Mouse (Mus musculus) midbrain, postnatal 0 days (tissue): ENCODE results near the gene Kprp. TPM values are rescaled to one million over a fixed set of nuclear protein-coding genes. Genes with fewer than 3 reads are reported as not detected.
"Not testable (repeated sequence)": the region's sequence is repeated elsewhere in the genome, so short reads cannot be mapped to it uniquely, and the experiment has no call there.

Experiments
- ATAC-seq: fragments of 200-750 bp; cut with Nextera tagmentation; 2 replicates; pipeline ENCODE4 v1.8.0; 2017; ENCODE audit warnings: moderate number of reproducible peaks, mild to moderate bottlenecking, moderate TSS enrichment, moderate library complexity; ENCODE audit not compliant: low FRiP score
- DNase-seq: peaks from one replicate; pipeline ENCODE4 v3.0.0-alpha.2; 2015; ENCODE audit warnings: low spot score
- H3K27ac ChIP-seq: fragments of 300-500 bp; sonication (generic); 2 replicates; pipeline ENCODE4 v1.5.1; 2014; ENCODE audit warnings: low read depth, mild to moderate bottlenecking, low read length, mixed read lengths
- H3K27me3 ChIP-seq: fragments of 300-500 bp; sonication (generic); 2 replicates; pipeline ENCODE4 v1.6.1; 2014; ENCODE audit warnings: low read length, control low read depth, mixed read lengths; ENCODE audit not compliant: insufficient read depth
- H3K36me3 ChIP-seq: fragments of 300-500 bp; sonication (generic); 2 replicates; pipeline ENCODE4 v1.6.1; 2014; ENCODE audit warnings: low read length, control low read depth, mixed read lengths; ENCODE audit not compliant: insufficient read depth
- H3K4me1 ChIP-seq: fragments of 300-500 bp; sonication (generic); 2 replicates; pipeline ENCODE4 v1.6.1; 2014; ENCODE audit warnings: mild to moderate bottlenecking, control low read depth, antibody characterized with exemption, low read length, mixed read lengths; ENCODE audit not compliant: insufficient read depth
- H3K4me2 ChIP-seq: fragments of 300-500 bp; sonication (generic); 2 replicates; pipeline ENCODE4 v1.6.1; 2014; ENCODE audit warnings: low read depth, mild to moderate bottlenecking, low read length, mixed read lengths; ENCODE audit not compliant: poor library complexity, severe bottlenecking
- H3K4me3 ChIP-seq: fragments of 300-500 bp; sonication (generic); 2 replicates; pipeline ENCODE4 v1.5.1; 2014; ENCODE audit warnings: low read depth, mild to moderate bottlenecking, low read length, moderate library complexity
- H3K9ac ChIP-seq: fragments of 300-500 bp; sonication (generic); replicated peaks from 2 replicates; pipeline ENCODE4 v1.6.1; 2014; ENCODE audit warnings: mild to moderate bottlenecking, low read length, moderate library complexity, mixed read lengths; ENCODE audit not compliant: poor library complexity, severe bottlenecking
- H3K9me3 ChIP-seq: fragments of 300-500 bp; sonication (generic); 2 replicates; pipeline ENCODE4 v1.6.1; 2016; ENCODE audit warnings: low read length, control low read depth
- CTCF ChIP-seq: IDR thresholded peaks from 2 replicates; pipeline ENCODE4 v1.5.1; 2016; ENCODE audit warnings: antibody characterized with exemption, mild to moderate bottlenecking
- WGBS: fragments of 180-500 bp; shearing (Covaris S2); extraction: QIAGEN DNeasy Blood & Tissue Kit; methylation state at CpG from one replicate; pipeline ENCODE4 v1.1.7; 2014; 5-methylcytosine and 5-hydroxymethylcytosine counted together
- polyA plus RNA-seq: library from polyadenylated mRNA; unstranded; fragments of >200 nt; fragmentation: Nextera tagmentation; extraction: Ambion mirVana; gene quantifications from 2 replicates; pipeline ENCODE4 v1.2.1, GENCODE M21; 2015
- total RNA-seq: library from RNA; depleted of rRNA; stranded (reverse); fragments of >200 nt; gene quantifications from 2 replicates; pipeline ENCODE4 v1.2.3, GENCODE M21; 2014; rRNA removed

The Kprp gene
- 0.82 TPM in 1 of 2 replicates, not detected in the other for total RNA-seq
- not detected in 2 replicates for polyA plus RNA-seq

- no peaks in the 10 kb centered on the region for H3K9me3 ChIP-seq
- no peaks in the 10 kb centered on the region for H3K36me3 ChIP-seq
- H3K9ac ChIP-seq = no peak within 1 kb of the TSS
- H3K4me3 ChIP-seq = no peak within 1 kb of the TSS
- H3K27me3 ChIP-seq = no peaks in the 10 kb centered on the region
- H3K4me1 ChIP-seq = no peaks in the 10 kb centered on the region
- WGBS = 58% methylated on average over 1 of the region's 1 CpGs
- H3K4me2 ChIP-seq = no peak within 1 kb of the TSS
- DNase-seq = no peak
- no peak within 1 kb of the TSS for H3K27ac ChIP-seq
- no peak for TF ChIP-seq CTCF
- ATAC-seq = no peak
These were observed at the start of gene Kprp for GRCm38 (mm10) chr3:92827108-92827507. Kprp (minus strand) TSS chr3:92827247.

GRCm38 (mm10) chr3:92874180-92874579 is 47.1 kb upstream of the Kprp start:
- ATAC-seq (no peak), DNase-seq (no peak)
- WGBS = 91% methylated on average over 3 of the region's 3 CpGs
- Histone ChIP-seq H3K4me1 (no peaks in the 10 kb centered on the region), H3K9me3 (no peaks in the 10 kb centered on the region), H3K36me3 (no peaks in the 10 kb centered on the region), H3K27me3 (no peaks in the 10 kb centered on the region), H3K27ac (no peak overlapping the region), H3K4me3 (no peak overlapping the region), H3K9ac (no peak overlapping the region), H3K4me2 (no peak overlapping the region)
- no peak for TF ChIP-seq CTCF

GRCm38 (mm10) chr3:92870116-92870515 is 43.1 kb upstream of the Kprp start, which contains the start of gene 2310050C09Rik:
2310050C09Rik (minus strand) TSS chr3:92870216.
- ATAC-seq (no peak), DNase-seq (no peak)
- Histone ChIP-seq H3K9ac (no peak within 1 kb of the TSS), H3K36me3 (no peaks in the 10 kb centered on the region), H3K4me3 (no peak within 1 kb of the TSS), H3K27ac (no peak within 1 kb of the TSS), H3K4me2 (no peak within 1 kb of the TSS), H3K4me1 (no peaks in the 10 kb centered on the region), H3K9me3 (no peaks in the 10 kb centered on the region), H3K27me3 (no peaks in the 10 kb centered on the region)
- TF ChIP-seq CTCF = no peak
- 85% methylated on average over 4 of the region's 4 CpGs for WGBS

GRCm38 (mm10) chr3:92851186-92851585 is 24.1 kb upstream of the Kprp start, which contains the start of gene Lce1l:
Lce1l (minus strand) TSS chr3:92851286.
- ATAC-seq (no peak), DNase-seq (no peak)
- Histone ChIP-seq H3K9ac (no peak within 1 kb of the TSS), H3K4me2 (no peak within 1 kb of the TSS), H3K27me3 (no peaks in the 10 kb centered on the region), H3K4me1 (no peaks in the 10 kb centered on the region), H3K27ac (no peak within 1 kb of the TSS), H3K9me3 (no peaks in the 10 kb centered on the region), H3K4me3 (no peak within 1 kb of the TSS), H3K36me3 (no peaks in the 10 kb centered on the region)
- WGBS = 92% methylated on average over 3 of the region's 3 CpGs
- no peak for TF ChIP-seq CTCF

GRCm38 (mm10) chr3:92825808-92826207 is 1.2 kb downstream of the Kprp start:
- Histone ChIP-seq H3K36me3 (no peaks in the 10 kb centered on the region), H3K4me3 (no peak overlapping the region), H3K9ac (no peak overlapping the region), H3K27ac (no peak overlapping the region), H3K27me3 (no peaks in the 10 kb centered on the region), H3K9me3 (no peaks in the 10 kb centered on the region), H3K4me1 (no peaks in the 10 kb centered on the region), H3K4me2 (no peak overlapping the region)
- 13% methylated on average over 1 of the region's 1 CpGs for WGBS
- DNase-seq (peak; percentile 14), ATAC-seq (no peak)
- peak; percentile 60 for TF ChIP-seq CTCF

- ATAC-seq, H3K27ac ChIP-seq, H3K9ac ChIP-seq, H3K9me3 ChIP-seq, DNase-seq, H3K4me3 ChIP-seq, H3K36me3 ChIP-seq, H3K4me2 ChIP-seq, H3K27me3 ChIP-seq, H3K4me1 ChIP-seq: not testable (repeated sequence)
- 92% methylated on average over 2 of the region's 2 CpGs for WGBS
These were observed 11.0 kb downstream of the Kprp start for GRCm38 (mm10) chr3:92816036-92816435.
